Mouse (Mus musculus) left cerebral cortex, adult 18-20 months (tissue): ENCODE measurements at regions not wholly inside any gene's neighbourhood (a gene's known extent, or its start where the extent isn't known, plus 50 kb on each side); places are given as distances from the start of the nearest gene placed in this dataset.

Source experiments
- DNase-seq, 2 experiments: peaks; one replicate each; pipeline ENCODE4 v3.0.0; 2021 to 2022; ENCODE audit warnings: low spot score in 2 of 2, mixed read lengths in 1 of 2

DNA sequence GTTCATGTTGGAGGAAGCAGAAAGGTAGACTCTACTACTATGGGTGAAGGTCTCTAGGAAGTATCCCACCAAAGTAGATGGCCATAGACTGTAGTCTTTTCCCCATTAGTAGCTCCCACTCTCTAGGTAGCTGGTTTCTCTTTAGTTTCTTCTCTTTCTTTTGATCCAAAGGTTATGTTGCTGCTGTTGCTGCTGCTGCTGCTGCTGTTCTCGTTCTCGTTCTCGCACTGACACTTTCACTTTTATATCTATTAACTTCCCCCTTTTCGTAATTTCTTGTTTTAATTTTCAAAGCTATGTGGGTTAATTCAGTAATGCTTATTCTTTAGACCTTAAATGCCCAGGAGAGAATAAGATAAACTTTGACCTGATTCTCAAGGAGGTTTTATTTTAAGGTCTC lies 58.3 kb downstream of the Tmem100 start:
- no peak for DNase-seq

DNA sequence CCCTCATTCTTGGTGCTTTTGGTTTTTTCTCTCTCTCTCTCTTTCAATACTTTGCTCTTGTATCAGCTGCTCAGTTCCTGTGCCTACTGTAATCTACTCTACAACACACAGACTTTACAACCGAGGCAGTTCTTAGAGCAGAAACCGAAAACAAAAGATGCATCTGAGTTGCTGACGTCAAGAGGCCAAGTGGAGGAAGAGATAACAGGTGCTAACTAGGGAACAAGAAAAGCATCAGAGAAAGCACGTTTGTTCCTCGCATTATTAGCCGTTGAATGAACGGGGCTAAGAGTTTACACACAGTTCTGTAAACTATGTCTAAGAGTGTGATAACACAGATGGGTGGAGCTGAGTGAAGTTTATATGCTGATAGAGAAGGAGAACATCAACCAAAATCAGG lies 63.9 kb downstream of the Tmem100 start:
- DNase-seq: no peak

DNA sequence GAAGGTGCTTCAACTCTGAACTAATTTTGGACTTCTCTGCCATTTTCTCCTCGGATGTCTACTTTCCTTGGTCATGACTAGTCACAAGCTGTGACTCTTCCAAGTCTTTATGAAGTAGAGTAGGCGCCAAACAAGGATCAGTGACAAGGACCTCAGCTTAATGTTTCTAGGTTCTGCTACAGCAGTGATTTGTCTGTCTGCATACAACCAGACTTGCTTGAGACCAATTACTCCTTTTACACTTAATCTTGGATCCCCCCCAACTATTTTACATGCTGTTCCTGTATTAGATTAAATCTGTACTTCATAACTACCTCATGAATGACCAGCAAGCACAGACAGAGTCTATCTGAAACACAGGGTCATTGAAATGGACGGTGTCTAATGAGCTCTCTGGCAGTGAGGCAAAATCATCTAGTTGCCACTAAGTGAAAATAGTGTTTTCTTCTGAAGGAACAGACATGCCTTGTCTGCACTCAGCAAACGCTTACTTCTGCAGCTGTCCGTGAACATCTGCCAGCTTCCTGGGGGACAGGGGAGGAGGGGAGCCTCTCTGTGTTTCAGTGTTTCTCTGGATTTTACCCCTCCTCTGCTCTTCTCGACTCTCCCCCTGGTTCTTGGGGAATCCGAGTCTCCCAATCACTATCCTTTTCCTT lies 64.7 kb downstream of the Tmem100 start:
- no peak for DNase-seq

DNA sequence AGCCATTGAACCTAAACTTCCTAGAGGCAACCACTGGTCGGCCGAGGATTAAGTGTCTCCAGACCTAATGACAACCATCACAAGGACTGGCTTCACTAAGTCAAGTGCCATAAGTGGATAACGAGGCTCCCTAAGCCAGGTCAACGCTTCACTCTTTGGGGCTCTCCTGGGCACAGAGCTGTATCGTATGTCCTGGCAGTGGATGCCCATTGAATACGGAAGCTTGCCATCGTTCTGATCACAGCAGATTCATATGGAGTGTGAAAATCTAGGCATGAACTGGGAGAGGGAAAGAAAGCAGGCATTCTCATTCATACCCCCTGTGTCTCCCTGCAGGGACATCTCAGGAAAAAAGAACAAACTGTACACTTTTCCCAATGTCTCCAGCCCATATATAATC lies 68.3 kb downstream of the Tmem100 start:
- no peak for DNase-seq

DNA sequence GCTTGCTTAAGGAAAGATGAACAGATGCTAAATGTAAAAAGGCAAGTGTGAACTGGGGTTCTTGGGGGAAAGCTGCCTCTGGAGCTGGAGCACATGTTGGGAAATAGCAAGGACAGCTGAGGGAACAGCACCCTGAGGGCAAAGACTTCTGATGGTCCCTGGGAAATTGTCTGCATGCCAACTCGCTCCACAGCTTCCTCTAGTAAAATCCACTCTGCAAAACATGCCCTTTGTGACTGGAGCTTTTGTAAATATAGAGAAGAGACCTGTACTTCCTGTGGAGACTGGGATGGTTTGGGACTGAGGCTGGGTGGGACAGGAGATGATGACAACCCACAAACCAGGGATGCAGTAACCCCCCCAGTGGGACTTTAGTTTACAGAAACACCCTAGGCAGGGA lies 69.0 kb downstream of the Tmem100 start:
- DNase-seq: no peak

DNA sequence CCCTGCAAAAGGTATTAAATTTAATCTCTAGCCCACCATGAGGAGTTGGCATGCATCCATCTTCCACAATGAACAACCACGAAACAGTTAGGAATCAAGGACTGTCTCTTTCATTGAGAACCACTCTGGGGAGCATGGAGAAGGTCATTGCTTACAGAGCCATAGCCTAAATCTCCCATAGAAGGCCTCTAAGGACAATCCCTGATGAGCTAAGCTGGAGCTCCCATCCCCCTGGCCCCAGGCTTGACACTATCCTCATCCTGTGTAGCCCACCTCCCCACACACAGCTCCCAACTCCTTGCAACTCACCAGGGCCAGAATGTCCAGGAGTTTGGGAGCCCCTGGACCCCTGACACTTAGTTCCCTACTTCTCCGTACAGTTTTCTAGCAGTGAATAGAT lies 70.0 kb downstream of the Tmem100 start:
- no peak for DNase-seq

DNA sequence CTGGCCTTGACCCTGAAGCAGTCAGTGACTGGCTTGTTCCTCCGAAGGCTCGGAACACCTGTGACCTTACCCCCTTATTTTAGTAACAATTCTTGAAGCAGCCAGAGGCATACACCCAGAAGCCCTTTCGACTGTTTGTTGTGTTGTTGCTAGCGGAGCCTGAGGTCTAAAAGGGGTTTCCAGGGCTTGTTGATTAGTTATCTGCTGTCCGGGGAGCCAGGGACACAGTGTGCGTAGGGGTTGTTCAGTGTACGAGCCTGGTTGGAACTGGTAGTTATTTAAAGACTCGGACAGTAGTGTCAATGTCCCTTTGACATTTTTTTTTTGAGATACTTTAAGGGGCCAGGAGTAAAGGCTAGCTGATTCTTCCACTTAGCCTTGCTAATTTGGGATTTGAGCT lies 71.1 kb downstream of the Tmem100 start:
- DNase-seq: no peak

DNA sequence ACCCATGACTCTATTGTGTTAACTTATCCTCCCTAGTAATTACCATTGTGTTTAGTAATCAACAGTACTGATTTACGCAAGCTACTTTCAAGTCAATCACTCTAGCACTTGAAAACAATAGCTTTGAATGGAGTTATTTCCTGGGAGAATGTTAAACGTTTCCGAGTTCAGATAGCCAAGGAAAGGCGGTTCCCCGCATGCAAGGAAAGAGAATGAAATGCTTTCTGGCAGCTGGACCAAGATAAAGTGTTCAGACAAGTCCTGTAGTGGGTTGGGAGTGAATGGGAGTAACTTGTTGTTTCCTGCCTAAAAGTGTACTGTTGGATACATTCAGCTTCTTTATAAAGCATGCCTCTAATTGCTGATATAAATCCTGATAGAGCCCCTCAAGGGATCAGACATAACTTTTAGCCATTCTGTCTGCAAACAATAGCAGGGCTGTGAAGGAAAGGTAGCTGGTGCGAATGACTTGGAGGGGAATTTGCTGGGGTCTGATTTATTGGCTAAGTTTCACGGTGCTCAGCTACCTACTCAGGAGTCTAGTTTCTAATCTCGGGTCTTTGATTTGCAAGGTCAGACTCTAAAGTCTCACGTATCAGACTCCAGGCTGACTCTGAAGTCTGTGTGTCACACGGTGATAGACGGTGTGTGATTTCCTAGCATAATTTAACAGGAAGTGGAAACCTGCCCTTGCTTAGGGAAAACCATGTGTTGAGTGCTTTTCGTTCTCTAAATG lies 76.1 kb downstream of the Tmem100 start:
- no peak for DNase-seq

DNA sequence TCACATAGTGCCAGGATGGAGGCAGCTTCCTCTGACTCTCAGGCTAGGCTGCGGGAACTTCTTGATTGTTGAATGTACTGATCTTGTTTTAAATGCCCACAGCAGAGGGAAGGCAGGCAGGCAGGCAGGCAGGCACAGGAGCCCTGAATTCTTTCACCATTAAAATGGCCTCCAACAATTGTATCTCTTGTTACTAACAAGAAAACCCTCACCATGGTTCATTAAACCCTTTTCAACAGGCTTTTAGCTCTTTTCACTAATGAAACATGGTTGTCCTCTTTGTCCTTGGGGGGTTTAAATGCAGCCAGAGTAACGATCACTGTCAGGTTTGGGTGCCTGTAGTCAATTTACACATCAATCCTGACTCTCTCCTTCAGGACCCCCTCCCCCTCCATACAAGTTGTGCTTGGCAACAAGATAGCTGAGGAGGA lies 77.8 kb upstream of the Gm45716 start:
- no peak for DNase-seq

DNA sequence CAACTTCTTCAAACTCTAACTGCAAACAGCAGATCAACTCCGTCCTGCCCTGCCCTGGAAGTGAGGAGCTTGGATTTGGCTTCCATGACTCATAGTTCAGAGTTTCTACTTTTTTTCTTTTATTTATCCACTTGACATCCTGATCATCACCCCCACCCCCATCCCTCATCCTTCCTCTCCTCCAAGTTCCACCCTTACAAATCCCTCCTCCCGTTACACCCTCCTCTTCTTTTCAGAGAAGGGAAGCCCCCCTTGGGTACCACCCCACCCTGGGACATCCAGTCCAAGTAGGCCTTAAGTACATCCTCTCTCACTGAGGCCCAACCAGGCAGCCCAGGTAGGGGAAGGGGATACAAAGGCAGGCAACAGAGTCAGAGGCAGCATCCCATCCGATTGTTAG lies 77.3 kb upstream of the Gm45716 start:
- no peak for DNase-seq

DNA sequence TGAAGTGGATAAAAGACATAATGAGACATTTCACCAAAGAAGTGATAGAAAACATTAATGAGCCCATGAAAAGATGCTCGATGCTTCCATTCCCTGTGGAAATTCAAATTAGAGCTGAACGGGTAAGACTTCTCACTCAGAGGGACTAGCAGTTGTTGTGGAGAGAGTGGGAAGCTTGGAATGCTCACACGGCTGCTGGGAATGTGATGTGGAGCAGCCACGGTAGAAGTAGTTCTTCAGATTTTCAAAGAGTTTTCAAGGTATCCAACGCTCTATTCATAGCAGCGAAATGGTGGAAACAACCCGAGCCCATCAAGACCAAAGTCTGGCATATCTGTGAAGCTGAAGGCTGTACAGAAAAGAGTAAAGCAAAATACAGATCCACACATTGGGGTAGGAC lies 75.3 kb upstream of the Gm45716 start:
- DNase-seq: peak in 1 of 2 experiments; percentile 11

DNA sequence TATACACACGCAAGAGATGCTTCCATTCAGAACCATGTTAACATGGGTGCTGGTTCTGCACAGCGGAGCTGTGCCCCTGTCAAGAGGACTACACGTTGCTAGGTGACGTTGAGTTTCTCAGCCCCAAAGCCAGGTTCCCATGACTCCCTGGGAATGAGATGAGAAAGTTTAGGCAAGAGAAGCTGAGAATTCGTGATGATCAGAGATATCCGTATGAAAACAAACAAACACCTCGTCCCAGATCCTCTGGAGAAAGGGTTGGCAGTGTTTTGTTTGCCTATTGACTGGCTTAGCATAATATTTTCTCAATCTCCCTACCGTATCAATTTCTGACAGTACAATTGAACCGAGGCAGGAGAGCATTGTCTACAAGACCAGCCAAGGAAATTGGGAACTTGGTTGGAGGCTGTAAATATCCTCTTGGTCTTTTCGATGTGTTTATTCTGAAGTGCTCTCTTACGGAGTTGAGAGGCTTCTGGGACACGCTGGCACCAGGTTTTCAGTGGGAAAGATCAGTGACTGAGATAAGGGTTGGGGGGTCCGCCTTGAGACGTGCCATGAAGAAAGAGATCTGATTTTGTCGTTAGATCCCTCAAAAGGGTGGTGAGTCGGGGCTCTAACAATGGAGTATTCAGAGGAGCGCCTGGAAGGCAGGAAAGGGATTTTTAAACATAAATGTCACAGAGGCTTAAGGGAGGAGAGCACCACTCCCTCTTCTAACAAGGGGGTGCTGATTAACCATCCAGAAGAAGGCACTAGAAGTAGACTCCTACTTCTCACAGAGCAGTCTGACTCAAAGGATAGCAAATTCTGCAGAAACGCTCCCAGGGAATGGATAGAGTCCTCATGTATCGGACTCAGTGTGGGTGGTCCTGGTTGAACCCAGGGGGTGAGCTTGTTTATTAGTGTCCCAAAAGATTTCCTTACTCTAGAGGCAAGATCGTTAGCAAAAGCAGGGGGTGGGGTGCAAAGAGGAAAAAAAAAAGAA lies 70.5 kb upstream of the Gm45716 start:
- DNase-seq: no peak

DNA sequence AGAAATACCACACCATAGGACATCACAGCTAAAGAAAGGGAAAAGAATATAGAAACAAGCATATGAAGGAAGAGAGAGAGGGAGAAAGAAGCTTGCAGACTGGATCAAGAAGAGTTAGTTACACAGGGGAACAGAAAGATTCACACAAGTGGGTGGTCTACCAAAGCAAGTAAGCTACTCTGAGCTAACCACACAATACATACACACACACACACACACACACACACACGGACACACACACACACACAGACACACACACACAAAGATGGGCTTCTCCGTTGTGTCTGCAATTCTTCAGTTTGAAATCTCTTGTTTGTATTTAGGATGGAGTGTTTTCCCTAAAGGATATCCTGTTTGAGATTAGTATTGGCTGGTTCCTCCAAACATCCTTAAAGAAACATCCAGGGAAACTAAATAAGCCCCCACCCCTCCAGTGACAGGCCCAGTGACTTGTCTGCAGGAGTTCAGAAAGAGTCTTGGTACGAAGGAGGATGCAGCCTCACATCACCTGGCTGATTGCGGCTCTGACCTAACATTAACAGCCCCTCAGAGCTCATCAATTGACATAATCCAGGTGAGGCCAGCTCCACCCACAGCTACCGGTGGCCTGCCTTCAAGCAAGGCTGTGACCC lies 69.7 kb upstream of the Gm45716 start:
- DNase-seq: no peak

DNA sequence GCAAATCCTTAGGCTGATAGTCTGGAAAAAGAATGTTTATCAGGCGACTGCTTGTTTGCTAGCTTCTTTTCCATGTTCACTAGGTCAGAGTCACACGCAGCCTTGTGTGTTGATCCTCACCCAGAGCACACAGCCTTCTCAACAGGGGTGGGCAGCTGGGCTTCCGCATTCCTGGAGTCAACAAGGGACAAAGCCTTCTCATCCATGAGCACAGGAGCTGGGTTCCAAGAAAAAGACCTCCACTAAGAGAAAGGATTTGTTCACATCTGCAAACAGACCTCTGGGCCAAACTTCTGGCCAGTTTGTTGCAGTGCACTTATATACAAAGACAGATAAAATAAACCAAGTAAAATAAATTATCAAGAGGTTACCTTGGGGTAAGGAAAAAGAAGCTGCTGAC lies 65.6 kb upstream of the Gm45716 start:
- DNase-seq: no peak

DNA sequence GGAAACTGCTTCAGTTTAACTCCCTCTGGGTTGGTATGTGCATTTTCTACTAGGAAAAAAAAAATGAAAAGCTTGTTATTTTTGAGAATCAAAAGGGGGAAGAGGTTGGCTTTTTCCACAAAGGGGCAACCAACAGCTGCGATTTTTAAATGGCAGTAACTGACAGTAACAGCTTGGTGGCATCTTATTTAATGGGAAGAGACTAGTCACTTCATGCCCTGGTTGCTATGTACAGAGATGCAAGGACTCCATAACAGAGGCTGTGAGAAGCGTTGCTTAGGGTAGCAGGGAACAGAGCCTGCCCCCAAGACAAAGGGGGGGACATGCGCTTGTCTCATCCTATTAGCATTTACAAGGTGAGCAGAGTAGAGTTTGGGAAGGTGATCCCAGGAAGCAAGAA lies 64.8 kb upstream of the Gm45716 start:
- no peak for DNase-seq

DNA sequence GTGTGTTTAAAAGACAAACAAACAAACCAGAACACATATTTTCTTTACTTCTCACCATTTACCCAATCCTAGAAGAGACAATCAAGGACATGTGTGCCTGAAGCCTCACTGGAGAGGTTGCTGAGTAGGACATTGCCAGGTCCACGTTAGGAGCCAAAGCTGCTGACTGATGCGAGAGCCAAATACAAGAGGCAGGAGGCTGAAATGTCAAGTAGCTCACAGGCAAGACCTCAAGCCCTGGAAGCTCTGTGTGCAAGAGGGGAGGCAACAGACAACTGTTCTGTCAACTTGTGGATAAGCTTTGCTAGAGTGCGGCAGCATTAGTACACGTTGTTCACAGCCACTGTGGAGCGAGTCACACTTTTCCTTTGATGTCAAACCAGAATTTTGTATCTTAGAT lies 63.6 kb upstream of the Gm45716 start:
- DNase-seq: no peak

DNA sequence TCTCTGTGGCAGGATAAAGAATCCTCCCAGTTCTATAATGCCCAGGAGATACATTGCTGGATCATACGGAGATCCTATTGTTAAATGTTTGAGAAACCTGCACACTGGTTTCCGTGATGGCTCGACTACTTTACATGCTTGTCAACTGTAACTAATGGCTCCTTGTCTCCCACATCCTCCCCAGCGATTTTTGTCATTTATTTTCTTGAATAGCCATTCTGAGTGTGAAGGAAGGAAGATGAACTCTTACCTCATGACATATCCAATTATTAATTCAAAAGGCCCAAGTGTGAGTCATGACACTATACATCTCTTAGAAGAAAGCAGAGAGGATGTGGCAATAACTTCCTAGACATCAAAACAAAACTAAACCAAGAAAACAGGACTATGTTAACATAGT lies 61.2 kb upstream of the Gm45716 start:
- no peak for DNase-seq

DNA sequence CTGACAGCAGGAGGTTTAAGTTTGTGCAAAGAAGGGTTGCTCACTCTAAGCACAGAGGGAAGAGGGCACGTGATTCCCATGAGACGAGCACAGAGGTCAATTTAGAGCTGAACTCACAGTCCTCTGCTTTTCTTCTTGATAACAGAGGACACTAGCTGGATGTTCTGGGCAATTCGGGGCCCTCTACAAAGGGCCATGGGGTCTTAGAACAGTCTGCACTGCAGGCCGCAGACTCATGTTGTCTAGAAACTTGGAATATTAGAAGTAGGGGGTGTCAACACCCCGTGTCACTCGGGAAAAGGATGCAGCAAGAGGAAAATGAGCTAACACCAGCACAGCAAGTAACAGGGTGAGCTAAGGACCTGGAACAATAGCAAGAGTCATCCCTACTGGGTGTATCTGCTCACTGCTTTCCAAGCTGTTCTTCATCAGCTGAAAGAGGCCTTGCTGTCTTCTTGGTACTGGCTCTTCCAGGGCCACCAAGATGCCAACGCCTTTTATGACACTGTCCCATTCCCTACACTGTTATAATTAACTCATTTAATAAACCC lies 58.5 kb upstream of the Gm45716 start:
- no peak for DNase-seq

DNA sequence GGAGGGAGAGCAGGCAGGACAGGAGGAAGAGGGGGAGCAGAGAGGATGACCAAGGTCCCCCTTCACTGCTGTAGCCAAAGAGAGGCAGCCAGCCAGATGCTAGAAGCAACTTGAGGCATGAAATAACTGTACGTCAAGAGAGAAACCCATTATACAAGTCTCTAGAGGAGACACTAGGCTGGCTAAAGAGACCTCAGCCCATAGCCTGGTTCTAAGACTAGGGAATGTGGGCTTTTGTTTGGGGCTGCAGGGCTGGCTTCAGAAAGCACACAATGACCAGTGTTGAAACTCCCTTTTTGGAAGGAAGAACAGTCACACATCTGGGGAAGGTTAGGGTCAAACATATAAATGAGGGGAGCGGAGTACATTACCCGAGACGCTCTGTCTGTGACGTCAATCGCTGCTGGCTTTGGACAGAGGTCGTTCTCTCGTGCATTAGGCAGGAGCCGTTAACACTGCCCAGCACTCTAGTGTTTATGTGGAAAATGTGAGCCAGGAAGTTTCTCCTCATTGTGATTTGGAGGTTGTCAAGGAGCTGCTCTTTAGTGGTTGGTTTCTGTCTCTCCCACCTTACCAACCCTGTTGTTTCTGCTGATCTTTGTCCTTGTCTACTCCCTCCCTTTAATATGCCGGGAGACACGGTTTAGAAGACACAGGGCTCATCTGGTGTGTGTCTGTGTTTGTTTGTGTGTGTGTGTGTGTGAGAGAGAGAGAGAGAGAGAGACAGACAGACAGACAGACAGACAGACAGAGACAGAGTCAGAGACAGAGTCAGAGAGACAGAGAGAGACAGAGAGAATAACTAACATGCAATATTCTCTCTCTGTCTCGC lies 57.5 kb upstream of the Gm45716 start:
- DNase-seq: no peak

DNA sequence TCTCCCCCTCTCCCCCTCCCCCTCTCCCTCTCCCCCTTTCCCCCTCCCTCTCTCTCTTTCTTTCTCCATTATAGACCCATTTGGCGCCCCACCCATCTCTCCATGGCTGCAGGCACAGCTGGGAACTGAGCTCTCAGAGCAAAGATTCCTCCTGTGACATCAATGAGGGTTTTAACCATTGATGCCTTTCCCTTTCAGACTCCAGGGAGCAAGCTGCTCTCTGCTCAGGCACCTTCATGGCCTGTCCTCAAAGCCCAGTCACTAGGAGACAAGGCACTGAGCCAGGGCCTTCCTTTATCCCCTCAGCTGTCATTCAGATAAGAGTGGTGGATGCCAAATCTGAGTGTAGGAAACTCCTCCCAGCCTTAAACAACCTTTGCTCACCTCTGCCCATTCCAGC lies 56.8 kb upstream of the Gm45716 start:
- DNase-seq: no peak
